Mouse (Mus musculus): ENCODE measurements around the gene Mier1. TPM values are rescaled to one million over a fixed set of nuclear protein-coding genes. Genes with fewer than 3 reads are reported as not detected.
"Not testable (repeated sequence)": the region's sequence is repeated elsewhere in the genome, so short reads cannot be mapped to it uniquely, and the experiment has no call there.

Mier1 gene
- total RNA-seq, 1 experiment from 2014 or later = 118 TPM

GRCm38 (mm10) chr4:103126533-103126932 lies 12.3 kb downstream of the Mier1 start:
- ATAC-seq (replicated peaks in 1 of 2; ENCODE audit: insufficient read depth in 1 of 2, low FRiP score in 2 of 2, low TSS enrichment in 1 of 2, low read depth in 1 of 2, poor library complexity in 2 of 2, severe bottlenecking in 2 of 2) = no peak

DNA sequence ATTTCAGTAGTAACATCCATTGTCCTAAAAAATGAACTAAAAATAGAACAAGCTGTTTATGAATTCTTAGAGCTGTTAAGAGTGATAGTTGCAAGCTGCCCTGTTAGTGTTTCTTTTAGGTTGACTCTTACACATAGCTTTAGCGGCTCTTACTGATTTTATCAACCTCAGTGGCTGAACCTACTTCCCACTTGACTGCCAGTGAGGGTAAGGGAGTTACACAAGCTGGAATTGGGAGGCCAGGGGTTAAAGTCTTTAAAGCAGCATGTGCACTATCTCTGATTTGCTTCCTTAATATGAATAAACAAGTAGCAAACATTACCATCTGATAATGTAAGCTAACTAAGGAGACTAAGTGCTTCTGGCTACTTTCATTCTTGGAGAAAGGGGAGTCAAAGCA lies 22.8 kb downstream of the Mier1 start:
- ATAC-seq (replicated peaks in 1 of 2; ENCODE audit: insufficient read depth in 1 of 2, low FRiP score in 2 of 2, low TSS enrichment in 1 of 2, low read depth in 1 of 2, poor library complexity in 2 of 2, severe bottlenecking in 2 of 2) = no peak

- peak; percentile 75; a peak in 3 of 4 replicates for ATAC-seq (replicated peaks in 1 of 2; ENCODE audit: insufficient read depth in 1 of 2, low FRiP score in 2 of 2, low TSS enrichment in 1 of 2, low read depth in 1 of 2, poor library complexity in 2 of 2, severe bottlenecking in 2 of 2)
Observed at GRCm38 (mm10) chr4:103146339-103146738, 32.1 kb downstream of the Mier1 start.

DNA sequence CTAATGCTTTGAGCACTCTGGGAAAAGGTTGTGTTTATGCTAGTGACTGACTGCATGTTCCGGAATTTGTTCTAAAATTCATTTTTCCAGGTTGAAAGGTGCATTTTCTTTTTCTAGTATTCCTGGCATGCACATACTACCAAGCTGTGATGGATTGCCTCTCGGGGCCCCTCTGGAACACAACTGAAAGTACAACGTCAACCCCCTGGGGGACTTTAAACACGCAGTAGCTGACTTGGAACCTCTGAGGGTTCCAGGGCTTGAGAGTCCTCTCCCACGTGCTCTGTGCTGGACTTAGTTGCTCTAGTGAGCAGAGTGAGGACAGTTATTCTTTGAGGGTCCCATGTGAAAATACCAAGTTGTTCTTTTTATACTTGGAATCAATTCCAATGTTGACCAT lies 37.8 kb downstream of the Mier1 start:
- no peak for ATAC-seq (replicated peaks in 1 of 2; ENCODE audit: insufficient read depth in 1 of 2, low FRiP score in 2 of 2, low TSS enrichment in 1 of 2, low read depth in 1 of 2, poor library complexity in 2 of 2, severe bottlenecking in 2 of 2)

- no peak for ATAC-seq (replicated peaks in 1 of 2; ENCODE audit: insufficient read depth in 1 of 2, low FRiP score in 2 of 2, low TSS enrichment in 1 of 2, low read depth in 1 of 2, poor library complexity in 2 of 2, severe bottlenecking in 2 of 2)
Observed at GRCm38 (mm10) chr4:103158781-103159180, 44.6 kb downstream of the Mier1 start.

DNA sequence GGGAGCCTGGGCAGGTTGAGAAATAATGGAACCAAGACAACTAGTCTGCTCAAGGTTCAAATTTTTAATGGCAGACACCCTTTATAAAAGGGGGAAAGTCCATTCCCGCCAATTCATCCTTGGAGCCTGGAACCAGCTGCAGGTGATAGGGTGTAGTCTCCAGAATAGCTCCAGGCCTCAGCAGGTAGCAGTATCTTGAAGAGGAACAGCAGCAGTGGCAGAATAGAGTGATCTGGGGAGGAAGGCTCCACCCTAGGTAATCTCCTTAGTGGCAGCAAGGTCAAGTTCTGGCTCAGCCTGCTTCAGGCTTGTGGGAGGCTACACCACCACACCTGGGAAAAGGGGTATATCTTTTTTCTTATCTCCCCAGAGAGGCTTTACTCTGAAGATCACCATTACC lies 52.0 kb downstream of the Mier1 start:
- not testable (repeated sequence) for ATAC-seq (replicated peaks in 1 of 2; ENCODE audit: insufficient read depth in 1 of 2, low FRiP score in 2 of 2, low TSS enrichment in 1 of 2, low read depth in 1 of 2, poor library complexity in 2 of 2, severe bottlenecking in 2 of 2)

DNA sequence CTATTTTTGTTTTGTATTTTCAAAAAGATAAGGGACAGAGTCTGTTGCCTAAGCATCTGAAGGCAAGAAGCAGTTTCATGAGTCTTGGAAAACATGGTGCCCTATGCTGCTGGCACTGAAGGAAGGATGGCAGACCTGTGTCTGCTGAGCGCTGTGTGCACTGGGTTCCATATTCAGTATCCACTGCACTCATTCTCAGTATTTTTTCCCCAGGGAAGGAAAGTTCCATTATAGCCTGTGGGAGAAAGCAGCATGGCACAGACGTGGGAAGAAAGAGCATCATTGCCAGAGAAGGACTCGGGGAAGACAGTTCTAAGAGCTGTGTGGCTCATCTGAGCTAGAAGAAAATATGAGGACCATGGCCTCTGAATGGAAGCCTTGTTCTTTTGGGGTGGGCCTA lies 57.1 kb downstream of the Mier1 start:
- ATAC-seq (replicated peaks in 1 of 2; ENCODE audit: insufficient read depth in 1 of 2, low FRiP score in 2 of 2, low TSS enrichment in 1 of 2, low read depth in 1 of 2, poor library complexity in 2 of 2, severe bottlenecking in 2 of 2) = no peak

- ATAC-seq (replicated peaks in 1 of 2; ENCODE audit: insufficient read depth in 1 of 2, low FRiP score in 2 of 2, low TSS enrichment in 1 of 2, low read depth in 1 of 2, poor library complexity in 2 of 2, severe bottlenecking in 2 of 2) = no peak
Observed at GRCm38 (mm10) chr4:103173507-103173906, 59.3 kb downstream of the Mier1 start.

GRCm38 (mm10) chr4:103174001-103174400 lies 59.8 kb downstream of the Mier1 start:
- ATAC-seq (replicated peaks in 1 of 2; ENCODE audit: insufficient read depth in 1 of 2, low FRiP score in 2 of 2, low TSS enrichment in 1 of 2, low read depth in 1 of 2, poor library complexity in 2 of 2, severe bottlenecking in 2 of 2) = no peak

DNA sequence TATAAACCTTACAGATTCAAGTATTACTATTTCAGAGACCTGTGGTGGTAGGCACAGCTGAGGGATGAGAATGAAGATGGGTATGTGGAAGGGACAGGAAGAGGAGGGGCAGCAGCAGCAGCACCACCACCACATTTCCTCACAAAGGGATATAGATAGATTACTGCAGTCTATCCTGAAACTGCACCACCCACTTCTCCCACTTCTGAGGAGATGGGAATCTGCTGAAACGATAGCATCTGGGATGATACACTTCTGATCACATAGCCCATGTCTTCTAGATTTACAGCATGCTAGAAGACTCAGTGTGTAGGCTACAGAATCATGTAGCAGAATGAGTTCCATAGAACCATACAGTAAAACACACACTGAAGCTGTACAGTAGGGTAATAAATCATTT lies 63.5 kb downstream of the Mier1 start:
- no peak for ATAC-seq (replicated peaks in 1 of 2; ENCODE audit: insufficient read depth in 1 of 2, low FRiP score in 2 of 2, low TSS enrichment in 1 of 2, low read depth in 1 of 2, poor library complexity in 2 of 2, severe bottlenecking in 2 of 2)

DNA sequence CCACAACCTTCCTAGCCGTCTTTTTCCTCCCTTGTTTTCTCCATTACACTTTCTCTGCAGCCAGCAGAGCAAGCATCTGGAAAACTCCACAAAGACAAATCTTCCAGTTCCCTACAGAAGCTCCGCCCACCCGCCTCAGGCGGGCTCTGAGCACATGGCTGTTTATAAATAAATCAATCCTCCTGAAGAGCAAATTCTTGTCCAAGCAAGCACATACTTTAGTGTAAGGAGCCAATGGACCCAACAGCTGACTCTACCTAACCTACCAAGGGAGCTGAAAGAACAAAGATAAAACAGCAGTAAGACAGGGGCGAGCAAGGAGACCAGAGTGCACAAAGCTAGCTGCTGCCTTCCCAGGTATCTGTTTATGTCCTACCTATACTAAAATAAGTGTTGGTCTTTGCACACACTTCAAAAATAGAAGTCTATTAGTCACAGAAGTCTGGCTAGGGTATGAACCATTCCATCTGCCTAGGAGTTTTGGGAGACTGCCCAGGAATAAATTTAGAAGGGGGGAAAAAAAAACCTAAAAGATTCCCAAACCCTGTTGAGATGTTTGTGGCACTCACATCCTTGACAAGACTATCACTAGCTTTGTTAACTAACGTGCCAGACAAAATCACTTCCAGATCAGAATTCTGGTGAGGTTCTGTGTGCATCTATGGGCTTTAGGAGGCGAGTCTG lies 64.6 kb downstream of the Mier1 start:
- ATAC-seq (replicated peaks in 1 of 2; ENCODE audit: insufficient read depth in 1 of 2, low FRiP score in 2 of 2, low TSS enrichment in 1 of 2, low read depth in 1 of 2, poor library complexity in 2 of 2, severe bottlenecking in 2 of 2) = no peak; a peak in 1 of 4 replicates

- no peak for ATAC-seq (replicated peaks in 1 of 2; ENCODE audit: insufficient read depth in 1 of 2, low FRiP score in 2 of 2, low TSS enrichment in 1 of 2, low read depth in 1 of 2, poor library complexity in 2 of 2, severe bottlenecking in 2 of 2)
Observed at GRCm38 (mm10) chr4:103179581-103179980, 65.4 kb downstream of the Mier1 start.

DNA sequence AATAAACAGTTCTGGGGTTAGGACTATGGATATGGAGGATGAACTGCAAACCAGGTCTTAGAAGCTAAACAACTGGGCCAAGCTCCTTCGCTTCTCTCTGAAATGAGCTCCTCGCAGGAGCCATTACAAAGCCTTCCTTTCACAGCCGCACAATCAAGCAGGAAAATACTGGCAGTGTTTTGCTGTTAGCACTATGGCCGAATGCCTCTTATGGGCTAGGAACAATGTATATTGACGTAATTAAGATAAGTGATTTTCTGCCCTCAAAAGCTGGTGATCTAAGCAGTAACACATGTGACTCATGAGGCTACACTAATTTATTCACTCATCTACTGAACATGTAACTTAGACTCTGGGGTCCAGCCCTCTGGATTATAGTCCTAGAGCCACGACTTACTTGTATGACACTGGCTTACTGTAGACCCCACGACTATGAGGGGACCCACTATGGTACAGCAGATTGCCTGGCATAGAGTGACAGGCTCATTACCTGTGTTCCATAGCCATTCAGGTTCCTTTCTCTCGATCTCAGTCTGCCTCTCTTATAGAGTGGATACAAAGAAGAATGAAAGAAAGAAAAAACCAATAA lies 66.2 kb downstream of the Mier1 start:
- ATAC-seq (replicated peaks in 1 of 2; ENCODE audit: insufficient read depth in 1 of 2, low FRiP score in 2 of 2, low TSS enrichment in 1 of 2, low read depth in 1 of 2, poor library complexity in 2 of 2, severe bottlenecking in 2 of 2) = no peak

GRCm38 (mm10) chr4:103188786-103189640 lies 74.8 kb downstream of the Mier1 start:
- ATAC-seq (replicated peaks in 1 of 2; ENCODE audit: insufficient read depth in 1 of 2, low FRiP score in 2 of 2, low TSS enrichment in 1 of 2, low read depth in 1 of 2, poor library complexity in 2 of 2, severe bottlenecking in 2 of 2) = no peak

GRCm38 (mm10) chr4:103192421-103192820 lies 78.2 kb downstream of the Mier1 start:
- ATAC-seq (replicated peaks in 1 of 2; ENCODE audit: insufficient read depth in 1 of 2, low FRiP score in 2 of 2, low TSS enrichment in 1 of 2, low read depth in 1 of 2, poor library complexity in 2 of 2, severe bottlenecking in 2 of 2) = no peak; a peak in 1 of 4 replicates

- no peak for ATAC-seq (replicated peaks in 1 of 2; ENCODE audit: insufficient read depth in 1 of 2, low FRiP score in 2 of 2, low TSS enrichment in 1 of 2, low read depth in 1 of 2, poor library complexity in 2 of 2, severe bottlenecking in 2 of 2)
Observed at GRCm38 (mm10) chr4:103197401-103197800, 83.2 kb downstream of the Mier1 start.

DNA sequence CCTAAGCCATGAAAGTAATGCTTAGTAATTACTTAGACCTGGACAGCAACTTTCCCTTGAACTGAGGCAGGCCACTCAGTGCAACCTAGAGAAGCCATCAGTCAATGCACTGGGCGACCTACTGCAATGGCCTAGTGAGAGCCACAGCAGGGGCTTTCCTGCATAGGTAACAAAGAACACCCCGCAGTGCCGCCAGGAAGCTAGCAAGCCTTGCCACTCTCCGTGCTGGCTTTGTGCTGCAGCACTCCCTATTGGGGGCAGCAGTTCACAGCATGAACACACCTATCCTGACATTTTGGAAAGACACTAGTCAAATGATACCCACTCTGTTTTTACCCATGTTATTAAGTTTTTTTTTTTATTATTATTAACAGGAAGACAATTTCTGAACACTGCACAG lies 84.9 kb downstream of the Mier1 start:
- no peak for ATAC-seq (replicated peaks in 1 of 2; ENCODE audit: insufficient read depth in 1 of 2, low FRiP score in 2 of 2, low TSS enrichment in 1 of 2, low read depth in 1 of 2, poor library complexity in 2 of 2, severe bottlenecking in 2 of 2)

- no peak for ATAC-seq (replicated peaks in 1 of 2; ENCODE audit: insufficient read depth in 1 of 2, low FRiP score in 2 of 2, low TSS enrichment in 1 of 2, low read depth in 1 of 2, poor library complexity in 2 of 2, severe bottlenecking in 2 of 2)
Observed at GRCm38 (mm10) chr4:103200046-103200445, 85.9 kb downstream of the Mier1 start.
